Mouse (Mus musculus) erythroblast, embryonic 14.5 days (primary cell): ENCODE measurements around the gene Slc9a3r1.

Experiments used
- GATA1 ChIP-seq: IDR thresholded peaks from 2 replicates; pipeline ENCODE4 v1.6.1; 2012; ENCODE audit warnings: low read length, inconsistent platforms, mixed read lengths
- TAL1 ChIP-seq: IDR thresholded peaks from 3 replicates; pipeline ENCODE4 v1.6.1; 2012; ENCODE audit warnings: low read length, inconsistent platforms, mixed read lengths

GRCm38 (mm10) chr11:115188539-115189231, 25.5 kb downstream of the Slc9a3r1 start:
- TF ChIP-seq TAL1 (no peak), GATA1 (no peak)
